Mouse (Mus musculus) stomach, embryonic 15.5 days (tissue): ENCODE results near the gene Rpia. TPM values are rescaled to one million over a fixed set of nuclear protein-coding genes. Genes with fewer than 3 reads are reported as not detected.

ENCODE experiments used
- ATAC-seq: fragments of 200-750 bp; cut with Nextera tagmentation; 2 replicates; pipeline ENCODE4 v1.8.0; 2017; ENCODE audit warnings: low read depth, moderate number of reproducible peaks, moderate TSS enrichment; ENCODE audit not compliant: insufficient read depth, low FRiP score
- H3K27ac ChIP-seq: fragments of 300-500 bp; sonication (generic); 2 replicates; pipeline ENCODE4 v1.5.1; 2015; ENCODE audit warnings: mild to moderate bottlenecking, inconsistent platforms
- H3K27me3 ChIP-seq: fragments of 300-500 bp; sonication (generic); replicated peaks from 2 replicates; pipeline ENCODE4 v1.6.1; 2015; ENCODE audit warnings: inconsistent platforms
- H3K36me3 ChIP-seq: fragments of 300-500 bp; sonication (generic); 2 replicates; pipeline ENCODE4 v1.6.1; 2015; ENCODE audit warnings: inconsistent platforms
- H3K4me1 ChIP-seq: fragments of 300-500 bp; sonication (generic); 2 replicates; pipeline ENCODE4 v1.6.1; 2015; ENCODE audit warnings: inconsistent platforms
- H3K4me2 ChIP-seq: fragments of 300-500 bp; sonication (generic); 2 replicates; pipeline ENCODE4 v1.6.1; 2015; ENCODE audit warnings: mild to moderate bottlenecking, inconsistent platforms
- H3K4me3 ChIP-seq: fragments of 300-500 bp; sonication (generic); replicated peaks from 2 replicates; pipeline ENCODE4 v1.5.1; 2015; ENCODE audit warnings: inconsistent platforms
- H3K9ac ChIP-seq: fragments of 300-500 bp; sonication (generic); 2 replicates; pipeline ENCODE4 v1.6.1; 2015; ENCODE audit warnings: inconsistent platforms
- H3K9me3 ChIP-seq: fragments of 300-500 bp; sonication (generic); 2 replicates; pipeline ENCODE4 v1.6.1; 2016; ENCODE audit warnings: inconsistent platforms
- WGBS: fragments of 180-500 bp; shearing (Covaris S2); methylation state at CpG from one replicate; pipeline ENCODE4 v1.1.7; 2015; 5-methylcytosine and 5-hydroxymethylcytosine counted together
- polyA plus RNA-seq: library from polyadenylated mRNA; unstranded; fragments of >200 nt; fragmentation: Nextera tagmentation; extraction: Ambion mirVana; gene quantifications from 2 replicates; pipeline ENCODE4 v1.2.1, GENCODE M21; 2015

The Rpia gene
- polyA plus RNA-seq, 1 experiment from 2014 or later = 4.7 TPM

DNA sequence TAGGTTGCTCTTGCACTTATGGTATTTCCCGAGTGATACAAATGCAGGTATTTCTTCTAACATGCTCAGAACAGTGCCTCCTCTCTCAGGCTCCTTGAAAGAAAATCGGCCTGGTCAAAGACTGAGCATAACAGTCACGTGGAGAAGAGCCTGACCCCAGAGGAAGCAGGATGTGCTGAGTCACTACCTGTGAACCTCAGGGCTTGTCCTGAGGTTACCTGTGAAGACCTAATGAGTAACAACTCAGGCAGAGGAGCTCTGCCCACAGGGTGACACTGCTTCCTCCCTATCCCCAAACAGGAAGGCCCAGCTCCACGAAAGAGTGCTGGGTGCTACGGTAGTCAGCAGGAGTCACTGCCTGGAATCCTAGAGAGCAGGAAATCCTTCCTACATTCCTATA is 18.3 kb downstream of the Rpia start:
- ATAC-seq = no peak
- H3K27me3 ChIP-seq = no peaks in the 10 kb centered on the region
- H3K27ac ChIP-seq = no peak overlapping the region
- H3K9me3 ChIP-seq = no peaks in the 10 kb centered on the region
- H3K4me3 ChIP-seq = no peak overlapping the region
- H3K9ac ChIP-seq = no peak overlapping the region
- 76% methylated on average over 5 of the region's 5 CpGs for WGBS
- peaks cover 6% of the 10 kb centered on the region for H3K36me3 ChIP-seq
- no peak overlapping the region for H3K4me2 ChIP-seq
- peaks cover 3% of the 10 kb centered on the region; the same call in 1 of the 2 replicates for H3K4me1 ChIP-seq

DNA sequence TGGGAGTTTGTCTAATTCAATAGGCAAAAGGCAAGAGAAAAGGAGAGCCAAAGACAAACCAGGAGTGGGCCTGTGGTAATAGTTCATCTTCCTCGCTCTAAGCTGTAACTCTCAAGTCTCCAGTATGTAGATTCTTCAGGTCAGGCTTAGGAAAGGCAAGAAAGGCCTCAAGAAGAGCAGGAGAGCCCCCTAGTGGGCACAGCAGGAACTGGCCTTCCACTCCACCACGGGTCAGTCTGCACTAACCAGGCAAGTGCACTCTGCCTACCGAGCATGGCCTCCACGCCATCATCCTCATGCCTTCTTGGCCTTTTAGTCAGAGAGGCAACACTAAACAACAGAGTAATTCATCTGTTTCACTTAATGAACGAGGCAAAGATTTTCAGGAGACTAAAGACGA is 23.3 kb downstream of the Rpia start:
- peaks cover 12% of the 10 kb centered on the region; the same call in 1 of the 2 replicates for H3K36me3 ChIP-seq
- H3K27ac ChIP-seq = no peak overlapping the region
- WGBS = 27% methylated on average over 6 of the region's 6 CpGs

DNA sequence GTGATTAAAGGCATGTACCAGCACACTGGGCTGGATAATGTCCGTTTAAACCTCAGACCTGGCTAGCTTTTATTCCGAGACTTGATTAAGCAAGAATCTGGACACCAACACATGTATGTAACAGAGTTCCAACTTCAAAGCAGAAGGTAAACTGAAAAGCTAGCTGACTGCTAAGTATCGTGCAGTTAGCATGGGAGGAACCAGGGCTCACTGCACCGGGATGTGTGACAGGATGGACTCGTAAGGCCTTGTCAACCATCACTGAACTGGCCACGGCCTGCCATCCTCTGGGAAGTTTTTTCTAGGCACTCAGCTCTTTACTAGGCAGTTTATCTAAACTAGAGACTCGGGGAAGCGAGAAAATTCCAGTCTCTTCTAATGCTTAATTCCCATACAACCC is 27.0 kb downstream of the Rpia start:
- H3K4me3 ChIP-seq = no peak overlapping the region
- H3K9ac ChIP-seq = no peak overlapping the region
- H3K4me1 ChIP-seq = no peaks in the 10 kb centered on the region
- H3K27me3 ChIP-seq = no peaks in the 10 kb centered on the region
- no peak overlapping the region for H3K27ac ChIP-seq
- H3K9me3 ChIP-seq = no peaks in the 10 kb centered on the region
- H3K36me3 ChIP-seq = peaks cover 9% of the 10 kb centered on the region; the same call in 1 of the 2 replicates
- 85% methylated on average over 8 of the region's 8 CpGs for WGBS
- no peak overlapping the region for H3K4me2 ChIP-seq
- ATAC-seq = no peak

More for the DNA sequence above, 23.3 kb downstream of the Rpia start:
- Histone ChIP-seq H3K9me3 (no peaks in the 10 kb centered on the region), H3K4me1 (no peaks in the 10 kb centered on the region), H3K27me3 (no peaks in the 10 kb centered on the region), H3K4me3 (no peak overlapping the region), H3K9ac (no peak overlapping the region), H3K4me2 (no peak overlapping the region)
- peak; percentile 59; the same call in 1 of the 2 replicates for ATAC-seq

DNA sequence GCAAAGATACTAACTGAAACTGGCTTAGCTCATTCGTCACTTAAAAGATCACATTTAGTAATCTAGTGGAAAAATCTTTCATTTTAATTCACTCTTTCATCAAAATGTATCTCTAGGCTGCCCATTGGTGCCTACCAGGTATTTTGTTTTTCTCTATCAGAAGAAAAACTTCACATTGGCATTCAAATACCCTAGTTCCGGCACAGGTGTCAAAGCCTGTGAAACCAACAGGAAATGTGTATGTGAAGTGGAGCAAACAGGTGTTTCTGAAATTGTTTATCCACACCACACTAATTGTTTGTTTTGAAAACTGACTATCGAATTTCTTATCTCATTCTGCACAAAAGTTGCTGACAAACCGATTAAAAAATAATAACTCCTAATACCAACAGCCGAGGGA is 27.5 kb downstream of the Rpia start:
- Histone ChIP-seq H3K4me3 (no peak overlapping the region), H3K27ac (no peak overlapping the region), H3K4me2 (no peak overlapping the region), H3K9me3 (no peaks in the 10 kb centered on the region), H3K27me3 (no peaks in the 10 kb centered on the region), H3K4me1 (no peaks in the 10 kb centered on the region), H3K36me3 (peaks cover 9% of the 10 kb centered on the region; the same call in 1 of the 2 replicates), H3K9ac (no peak overlapping the region)
- ATAC-seq = no peak
- 78% methylated on average over 5 of the region's 5 CpGs for WGBS

DNA sequence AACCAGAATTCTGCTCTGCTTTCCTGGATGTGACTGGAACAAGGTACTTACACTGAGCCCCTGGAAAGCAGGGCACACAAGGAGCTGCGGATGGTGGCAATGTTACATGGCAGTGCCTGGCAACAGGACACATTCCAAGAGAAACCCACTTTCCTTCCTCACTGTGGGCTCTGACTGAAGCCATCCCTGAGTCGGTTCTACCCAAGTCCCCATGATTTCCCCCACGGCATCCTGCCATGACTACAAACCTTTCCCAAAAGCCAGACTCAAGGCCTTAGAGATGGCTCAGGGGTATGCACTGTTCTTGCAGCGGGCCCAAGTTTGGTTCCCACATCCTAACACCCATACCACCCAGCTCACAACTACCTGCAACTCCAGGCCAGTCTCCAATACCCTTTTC is 28.2 kb downstream of the Rpia start:
- ATAC-seq = no peak
- 87% methylated on average over 4 of the region's 4 CpGs for WGBS
- Histone ChIP-seq H3K27ac (no peak overlapping the region), H3K9me3 (no peaks in the 10 kb centered on the region), H3K4me1 (no peaks in the 10 kb centered on the region), H3K4me2 (no peak overlapping the region), H3K27me3 (no peaks in the 10 kb centered on the region), H3K9ac (no peak overlapping the region), H3K4me3 (no peak overlapping the region), H3K36me3 (peaks cover 6% of the 10 kb centered on the region; the same call in 1 of the 2 replicates)

DNA sequence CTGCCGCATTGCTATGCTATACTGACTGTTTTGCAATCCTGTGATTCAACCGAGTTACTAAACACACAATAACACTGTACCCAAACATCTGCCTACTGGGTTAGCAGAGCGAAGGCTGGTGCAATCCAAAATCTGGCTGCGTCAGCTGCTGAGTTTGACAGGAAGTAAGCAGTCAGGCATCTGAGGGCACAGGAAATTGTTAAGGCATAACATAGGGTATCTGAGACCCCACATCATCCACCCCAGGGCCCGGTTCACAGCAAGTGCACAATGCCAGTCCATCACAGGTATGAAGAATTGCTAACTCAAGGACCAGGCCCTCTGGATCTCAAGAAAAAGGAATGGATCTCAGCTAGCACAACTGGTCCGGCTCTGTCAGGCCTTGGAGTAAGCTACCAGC is 29.4 kb downstream of the Rpia start:
- no peak overlapping the region for H3K4me3 ChIP-seq
- H3K36me3 ChIP-seq = peaks cover 6% of the 10 kb centered on the region; the same call in 1 of the 2 replicates
- no peaks in the 10 kb centered on the region for H3K4me1 ChIP-seq
- no peak overlapping the region for H3K9ac ChIP-seq
- WGBS = 77% methylated on average over 6 of the region's 6 CpGs
- no peak overlapping the region for H3K4me2 ChIP-seq
- no peaks in the 10 kb centered on the region for H3K9me3 ChIP-seq
- no peak overlapping the region for H3K27ac ChIP-seq
- no peak for ATAC-seq
- H3K27me3 ChIP-seq = no peaks in the 10 kb centered on the region

DNA sequence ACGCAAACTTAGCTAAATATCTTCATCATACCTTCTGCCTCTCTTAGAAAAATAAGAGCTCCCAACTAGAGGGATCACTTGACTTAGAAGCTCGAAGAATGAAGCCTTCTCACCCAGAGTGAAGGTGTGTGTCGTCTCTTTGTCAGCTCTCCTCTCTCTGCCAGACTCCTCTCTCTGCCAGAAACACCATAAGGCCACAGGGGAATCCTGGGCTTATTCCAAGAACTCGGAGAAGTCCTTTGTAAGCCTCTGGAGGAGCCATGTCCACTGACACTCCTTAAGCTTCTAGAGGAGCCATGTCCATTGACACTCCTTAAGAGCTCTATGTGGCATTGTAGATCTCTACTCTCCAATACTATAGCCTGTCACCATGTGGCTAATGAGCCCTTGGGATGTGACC is 31.1 kb downstream of the Rpia start:
- no peaks in the 10 kb centered on the region for H3K9me3 ChIP-seq
- no peak overlapping the region for H3K9ac ChIP-seq
- no peak overlapping the region for H3K4me3 ChIP-seq
- no peaks in the 10 kb centered on the region for H3K27me3 ChIP-seq
- H3K4me2 ChIP-seq = no peak overlapping the region
- no peak overlapping the region for H3K27ac ChIP-seq
- no peaks in the 10 kb centered on the region for H3K4me1 ChIP-seq
- H3K36me3 ChIP-seq = 0 out of 2 replicates have a peak, but pooled peaks cover 6% of the 10 kb centered on the region
- WGBS = 73% methylated on average over 4 of the region's 4 CpGs
- no peak for ATAC-seq

DNA sequence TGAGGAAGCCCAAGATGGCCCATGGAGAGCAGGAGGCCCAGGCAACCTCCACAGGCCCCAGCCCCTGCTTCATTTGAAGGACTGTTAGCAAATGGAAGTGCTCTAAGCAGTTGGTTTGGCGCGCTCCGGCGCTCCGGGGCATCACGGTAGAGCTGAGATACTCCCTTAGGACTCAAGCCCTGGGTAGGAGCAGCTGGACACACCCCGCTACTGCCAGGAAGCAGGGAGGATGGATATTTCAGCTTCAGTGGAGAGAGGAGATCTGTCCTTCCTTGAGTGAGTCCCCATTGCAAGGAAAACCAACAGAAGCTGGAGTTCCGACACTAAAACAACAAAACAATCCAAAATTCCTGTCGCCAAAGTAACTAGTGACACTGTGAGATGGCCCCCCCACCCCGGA is 37.2 kb downstream of the Rpia start:
- Histone ChIP-seq H3K27me3 (no peaks in the 10 kb centered on the region), H3K4me2 (no peak overlapping the region), H3K4me1 (no peaks in the 10 kb centered on the region), H3K36me3 (no peaks in the 10 kb centered on the region), H3K9ac (no peak overlapping the region), H3K9me3 (no peaks in the 10 kb centered on the region), H3K4me3 (no peak overlapping the region), H3K27ac (no peak overlapping the region)
- 91% methylated on average over 10 of the region's 10 CpGs for WGBS
- ATAC-seq = no peak

DNA sequence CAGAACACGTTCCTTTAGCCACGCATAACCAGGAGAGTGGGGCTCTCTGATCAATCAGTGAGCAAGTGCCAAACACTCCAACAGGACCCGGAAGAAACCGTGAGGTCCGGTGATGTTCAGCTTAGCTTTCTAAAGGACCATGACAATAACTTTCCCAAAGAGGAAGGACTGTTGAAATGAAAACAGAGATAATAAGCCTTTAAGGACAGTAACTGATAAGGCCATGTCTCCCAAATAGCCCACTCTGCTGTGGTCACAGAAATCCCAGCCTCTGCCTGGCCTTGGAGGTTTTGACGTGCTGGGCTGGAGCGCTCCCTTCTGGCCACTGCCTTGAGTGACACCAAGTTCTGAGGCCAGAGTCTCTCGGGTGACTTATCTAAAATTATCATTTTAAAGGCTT is 39.7 kb downstream of the Rpia start:
- WGBS = 54% methylated on average over 8 of the region's 8 CpGs
- no peaks in the 10 kb centered on the region for H3K9me3 ChIP-seq
- no peaks in the 10 kb centered on the region for H3K27me3 ChIP-seq
- H3K4me2 ChIP-seq = no peak overlapping the region
- H3K36me3 ChIP-seq = no peaks in the 10 kb centered on the region
- no peak overlapping the region for H3K9ac ChIP-seq
- no peak for ATAC-seq
- no peaks in the 10 kb centered on the region for H3K4me1 ChIP-seq
- H3K27ac ChIP-seq = no peak overlapping the region
- H3K4me3 ChIP-seq = no peak overlapping the region

DNA sequence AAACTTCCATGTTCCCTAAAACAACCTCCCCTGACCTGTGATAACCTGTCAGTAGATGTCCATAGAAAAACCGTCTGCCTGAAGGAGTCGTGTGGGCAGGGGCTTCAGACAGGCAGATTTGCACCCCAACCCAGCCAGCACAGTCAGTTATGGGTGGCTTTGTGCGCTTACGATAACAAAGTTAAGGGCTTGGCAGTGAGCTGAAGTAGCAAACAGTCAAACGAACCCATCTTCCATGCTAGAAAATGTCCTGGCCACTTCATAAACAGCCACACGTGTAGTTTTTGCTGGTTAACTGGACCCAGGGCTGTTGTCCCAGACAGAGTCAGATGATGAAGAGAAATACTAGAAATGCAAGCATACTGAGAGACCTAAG is 40.1 kb downstream of the Rpia start:
- Histone ChIP-seq H3K4me3 (no peak overlapping the region), H3K4me2 (no peak overlapping the region), H3K27me3 (no peaks in the 10 kb centered on the region), H3K4me1 (no peaks in the 10 kb centered on the region), H3K9ac (no peak overlapping the region), H3K27ac (no peak overlapping the region), H3K9me3 (no peaks in the 10 kb centered on the region), H3K36me3 (no peaks in the 10 kb centered on the region)
- WGBS = 65% methylated on average over 6 of the region's 6 CpGs
- no peak for ATAC-seq

DNA sequence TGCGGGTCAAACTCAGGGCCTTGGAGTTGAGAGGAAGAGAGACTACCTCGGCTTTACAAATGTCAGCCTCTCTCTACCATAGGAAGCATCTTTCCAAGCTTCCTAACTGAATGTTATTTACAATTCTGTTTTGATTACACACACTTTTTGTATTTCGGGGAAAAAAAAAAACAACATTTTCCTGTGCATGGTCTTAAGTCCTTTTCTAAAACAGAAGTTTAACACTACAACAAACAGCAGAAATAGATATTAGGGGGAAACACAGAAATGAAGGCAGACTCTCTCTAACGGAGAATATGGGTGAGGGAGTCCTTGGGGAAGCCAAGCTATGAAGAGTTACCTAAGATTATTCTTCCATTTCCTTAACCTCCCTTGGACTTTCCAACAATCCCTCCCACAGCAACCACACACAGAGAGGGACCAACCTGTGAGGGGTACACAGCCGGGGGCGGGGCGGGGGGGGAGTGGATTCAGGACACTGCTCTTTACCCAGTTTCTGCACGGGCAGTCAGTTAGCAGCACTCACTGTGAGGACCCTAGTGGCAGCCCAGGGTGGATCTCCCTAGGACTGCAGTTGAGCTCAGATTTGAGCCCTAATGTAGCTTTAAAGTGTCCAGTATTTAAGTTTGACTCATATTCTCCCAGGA is 40.7 kb downstream of the Rpia start:
- Histone ChIP-seq H3K4me3 (no peak overlapping the region), H3K27me3 (no peaks in the 10 kb centered on the region), H3K9ac (no peak overlapping the region), H3K9me3 (no peaks in the 10 kb centered on the region), H3K27ac (no peak overlapping the region), H3K4me2 (no peak overlapping the region), H3K4me1 (no peaks in the 10 kb centered on the region), H3K36me3 (no peaks in the 10 kb centered on the region)
- ATAC-seq = no peak
- WGBS = 70% methylated on average over 8 of the region's 8 CpGs

DNA sequence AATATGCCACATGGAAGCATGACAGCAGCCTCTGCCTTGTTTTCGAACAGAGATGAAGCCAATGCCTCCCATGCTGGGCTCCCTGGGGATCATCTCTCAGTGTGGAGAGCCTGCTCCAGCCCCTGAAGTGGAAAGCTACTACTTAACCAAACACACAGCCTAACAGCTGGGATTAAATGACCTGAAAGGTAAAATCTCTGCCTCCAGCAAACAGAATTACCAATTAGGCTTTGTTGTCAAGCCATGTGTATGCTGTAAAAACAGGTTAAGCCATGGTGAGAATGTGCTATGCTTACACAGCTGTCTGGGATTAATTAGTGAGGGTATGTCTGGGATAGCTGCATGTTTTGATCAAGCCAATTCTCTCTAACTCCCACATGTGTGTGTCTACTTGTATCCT is 42.3 kb downstream of the Rpia start:
- Histone ChIP-seq H3K9ac (no peak overlapping the region), H3K27ac (no peak overlapping the region), H3K4me2 (no peak overlapping the region), H3K36me3 (no peaks in the 10 kb centered on the region), H3K4me1 (no peaks in the 10 kb centered on the region), H3K27me3 (no peaks in the 10 kb centered on the region), H3K4me3 (no peak overlapping the region), H3K9me3 (no peaks in the 10 kb centered on the region)
- 67% methylated on average over 1 of the region's 1 CpGs for WGBS
- no peak for ATAC-seq

DNA sequence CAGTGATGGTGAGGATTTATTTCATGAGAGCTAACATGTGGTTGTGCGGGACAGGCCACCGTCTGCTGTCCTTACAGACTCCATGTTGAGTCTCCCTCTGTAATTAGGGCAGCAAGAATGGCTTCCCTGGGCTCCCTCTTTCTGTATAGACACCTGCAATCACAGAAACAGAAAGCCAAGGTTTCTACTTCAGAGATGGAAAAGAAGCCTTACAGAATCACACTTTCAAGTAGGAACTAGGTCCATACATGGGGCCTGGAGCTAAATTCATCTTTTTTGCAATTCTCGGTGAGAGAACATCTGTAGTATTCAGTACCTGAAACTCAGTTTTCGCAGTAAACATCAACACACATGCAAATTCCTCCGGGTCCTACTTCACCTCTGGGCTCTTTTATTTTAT is 44.3 kb downstream of the Rpia start:
- Histone ChIP-seq H3K4me2 (no peak overlapping the region), H3K4me1 (no peaks in the 10 kb centered on the region), H3K27ac (no peak overlapping the region), H3K4me3 (no peak overlapping the region), H3K27me3 (no peaks in the 10 kb centered on the region), H3K9me3 (no peaks in the 10 kb centered on the region), H3K9ac (no peak overlapping the region), H3K36me3 (no peaks in the 10 kb centered on the region)
- 90% methylated on average over 5 of the region's 5 CpGs for WGBS
- no peak for ATAC-seq
